Mouse (Mus musculus) liver, postnatal 0 days (tissue): Measurements from ENCODE around the gene Apob.

Experiments used
- CTCF ChIP-seq: sonication (generic); IDR thresholded peaks from 2 replicates; pipeline ENCODE4 v1.5.1; 2016; ENCODE audit warnings: antibody characterized with exemption, low read depth
- EP300 ChIP-seq: IDR thresholded peaks from 2 replicates; pipeline ENCODE4 v1.6.1; 2016; ENCODE audit warnings: antibody characterized with exemption, low read depth, mild to moderate bottlenecking

GRCm38 (mm10) chr12:8047789-8048309, 70.4 kb downstream of the Apob start:
- TF ChIP-seq CTCF (no peak), EP300 (no peak)
